Mouse (Mus musculus): ENCODE results near the gene Cd200r1. TPM values are rescaled to one million over a fixed set of nuclear protein-coding genes. Genes with fewer than 3 reads are reported as not detected.
"Not testable (repeated sequence)": the region's sequence is repeated elsewhere in the genome, so short reads cannot be mapped to it uniquely, and the experiment has no call there.

Gene Cd200r1
- total and polyA plus RNA-seq, 2 experiments from 2014 or later: 0.36 to 1.5 TPM

GRCm38 (mm10) chr16:44778538-44779147 is 13.1 kb downstream of the Cd200r1 start:
- WGBS: 83% methylated on average over 17 of the region's 17 CpGs
- DNase-seq: no peak

GRCm38 (mm10) chr16:44779494-44779893 is 14.0 kb downstream of the Cd200r1 start:
- Histone ChIP-seq H3K4me3 (ENCODE audit: low read depth, low read length) (no peak overlapping the region), H3K27ac (ENCODE audit: low read depth, low read length) (no peak overlapping the region), H3K36me3 (ENCODE audit: insufficient read depth) (no peaks in the 10 kb centered on the region), H3K27me3 (ENCODE audit: insufficient read depth, low read length) (no peaks in the 10 kb centered on the region), H3K9me3 (ENCODE audit: low read length) (no peaks in the 10 kb centered on the region), H3K4me1 (ENCODE audit: insufficient read depth) (no peaks in the 10 kb centered on the region), H3K4me2 (ENCODE audit: low read depth) (no peak overlapping the region), H3K9ac (no peak overlapping the region)
- ATAC-seq: no peak
- WGBS: 92% methylated on average over 5 of the region's 5 CpGs
- TF ChIP-seq CTCF (IDR thresholded peaks at IDR 0.05; ENCODE audit: low read depth): no peak
- DNase-seq: no peak

More at GRCm38 (mm10) chr16:44778538-44779147, 13.1 kb downstream of the Cd200r1 start:
- no peak for TF ChIP-seq CTCF (IDR thresholded peaks at IDR 0.05; ENCODE audit: low read depth)
- H3K27me3 ChIP-seq (ENCODE audit: insufficient read depth, low read length): no peaks in the 10 kb centered on the region
- no peak for ATAC-seq
- no peak overlapping the region for H3K27ac ChIP-seq (ENCODE audit: low read depth, low read length)
- no peak overlapping the region for H3K9ac ChIP-seq
- H3K4me1 ChIP-seq (ENCODE audit: insufficient read depth): no peaks in the 10 kb centered on the region
- no peak overlapping the region for H3K4me3 ChIP-seq (ENCODE audit: low read depth, low read length)
- no peak overlapping the region for H3K4me2 ChIP-seq (ENCODE audit: low read depth)
- no peaks in the 10 kb centered on the region for H3K36me3 ChIP-seq (ENCODE audit: insufficient read depth)
- H3K9me3 ChIP-seq (ENCODE audit: low read length): no peaks in the 10 kb centered on the region

- H3K4me2 ChIP-seq (ENCODE audit: low read depth): no peak overlapping the region
- H3K36me3 ChIP-seq (ENCODE audit: insufficient read depth): no peaks in the 10 kb centered on the region
- no peaks in the 10 kb centered on the region for H3K27me3 ChIP-seq (ENCODE audit: insufficient read depth, low read length)
- DNase-seq: no peak
- H3K9me3 ChIP-seq (ENCODE audit: low read length): no peaks in the 10 kb centered on the region
- H3K27ac ChIP-seq (ENCODE audit: low read depth, low read length): no peak overlapping the region
- H3K9ac ChIP-seq: no peak overlapping the region
- no peak for TF ChIP-seq CTCF (IDR thresholded peaks at IDR 0.05; ENCODE audit: low read depth)
- no peak overlapping the region for H3K4me3 ChIP-seq (ENCODE audit: low read depth, low read length)
- no peaks in the 10 kb centered on the region for H3K4me1 ChIP-seq (ENCODE audit: insufficient read depth)
- no peak for ATAC-seq
- 67% methylated on average over 4 of the region's 4 CpGs for WGBS
These were observed 15.2 kb downstream of the Cd200r1 start for GRCm38 (mm10) chr16:44780751-44781150.

- Histone ChIP-seq H3K27me3 (ENCODE audit: insufficient read depth, low read length) (no peaks in the 10 kb centered on the region), H3K9me3 (ENCODE audit: low read length) (no peaks in the 10 kb centered on the region), H3K36me3 (ENCODE audit: insufficient read depth) (no peaks in the 10 kb centered on the region), H3K4me1 (ENCODE audit: insufficient read depth) (no peaks in the 10 kb centered on the region), H3K27ac (ENCODE audit: low read depth, low read length) (no peak overlapping the region), H3K4me2 (ENCODE audit: low read depth) (no peak overlapping the region), H3K9ac (no peak overlapping the region), H3K4me3 (ENCODE audit: low read depth, low read length) (no peak overlapping the region)
- no peak for TF ChIP-seq CTCF (IDR thresholded peaks at IDR 0.05; ENCODE audit: low read depth)
- WGBS: 92% methylated on average over 1 of the region's 1 CpGs
- DNase-seq (no peak), ATAC-seq (no peak)
These were observed 21.4 kb downstream of the Cd200r1 start for GRCm38 (mm10) chr16:44786934-44787333.

GRCm38 (mm10) chr16:44794416-44794815 is 28.9 kb downstream of the Cd200r1 start:
- no peak overlapping the region for H3K9ac ChIP-seq
- no peaks in the 10 kb centered on the region for H3K9me3 ChIP-seq (ENCODE audit: low read length)
- ATAC-seq (no peak), DNase-seq (no peak)
- H3K36me3 ChIP-seq (ENCODE audit: insufficient read depth): no peaks in the 10 kb centered on the region
- no peaks in the 10 kb centered on the region for H3K4me1 ChIP-seq (ENCODE audit: insufficient read depth)
- H3K4me2 ChIP-seq (ENCODE audit: low read depth): no peak overlapping the region
- TF ChIP-seq CTCF (IDR thresholded peaks at IDR 0.05; ENCODE audit: low read depth): no peak
- no peak overlapping the region for H3K27ac ChIP-seq (ENCODE audit: low read depth, low read length)
- H3K4me3 ChIP-seq (ENCODE audit: low read depth, low read length): no peak overlapping the region
- no peaks in the 10 kb centered on the region for H3K27me3 ChIP-seq (ENCODE audit: insufficient read depth, low read length)

GRCm38 (mm10) chr16:44805976-44806375 is 40.4 kb downstream of the Cd200r1 start:
- H3K36me3 ChIP-seq (ENCODE audit: insufficient read depth): no peaks in the 10 kb centered on the region
- no peaks in the 10 kb centered on the region for H3K27me3 ChIP-seq (ENCODE audit: insufficient read depth, low read length)
- H3K4me2 ChIP-seq (ENCODE audit: low read depth): no peak overlapping the region
- ATAC-seq (no peak), DNase-seq (no peak)
- H3K4me3 ChIP-seq (ENCODE audit: low read depth, low read length): no peak overlapping the region
- no peak overlapping the region for H3K27ac ChIP-seq (ENCODE audit: low read depth, low read length)
- no peaks in the 10 kb centered on the region for H3K9me3 ChIP-seq (ENCODE audit: low read length)
- no peak for TF ChIP-seq CTCF (IDR thresholded peaks at IDR 0.05; ENCODE audit: low read depth)
- no peak overlapping the region for H3K9ac ChIP-seq
- H3K4me1 ChIP-seq (ENCODE audit: insufficient read depth): no peaks in the 10 kb centered on the region

GRCm38 (mm10) chr16:44810223-44810622 is 44.7 kb downstream of the Cd200r1 start:
- not testable (repeated sequence) for H3K36me3 ChIP-seq (ENCODE audit: insufficient read depth); H3K4me3 ChIP-seq (ENCODE audit: low read depth, low read length); H3K9me3 ChIP-seq (ENCODE audit: low read length); H3K27me3 ChIP-seq (ENCODE audit: insufficient read depth, low read length); ATAC-seq; H3K4me1 ChIP-seq (ENCODE audit: insufficient read depth); DNase-seq; H3K27ac ChIP-seq (ENCODE audit: low read depth, low read length); H3K9ac ChIP-seq; H3K4me2 ChIP-seq (ENCODE audit: low read depth)
- 96% methylated on average over 4 of the region's 4 CpGs for WGBS
